Mouse (Mus musculus) midbrain, embryonic 13.5 days (tissue): ENCODE data around the gene Acad12. TPM values are rescaled to one million over a fixed set of nuclear protein-coding genes. Genes with fewer than 3 reads are reported as not detected.
"Not testable (repeated sequence)": the region's sequence is repeated elsewhere in the genome, so short reads cannot be mapped to it uniquely, and the experiment has no call there.

ENCODE experiments used
- ATAC-seq: fragments of 200-750 bp; cut with Nextera tagmentation; 2 replicates; pipeline ENCODE4 v1.8.0; 2017; ENCODE audit warnings: mild to moderate bottlenecking, moderate TSS enrichment, moderate library complexity
- H3K27ac ChIP-seq: fragments of 300-500 bp; sonication (generic); 2 replicates; pipeline ENCODE4 v1.5.1; 2015; ENCODE audit warnings: inconsistent platforms, mild to moderate bottlenecking, moderate library complexity
- H3K27me3 ChIP-seq: fragments of 300-500 bp; sonication (generic); 2 replicates; pipeline ENCODE4 v1.6.1; 2015; ENCODE audit warnings: mild to moderate bottlenecking, inconsistent platforms
- H3K36me3 ChIP-seq: fragments of 300-500 bp; sonication (generic); 2 replicates; pipeline ENCODE4 v1.6.1; 2015; ENCODE audit warnings: mild to moderate bottlenecking, inconsistent platforms
- H3K4me1 ChIP-seq: fragments of 300-500 bp; sonication (generic); replicated peaks from 2 replicates; pipeline ENCODE4 v1.6.1; 2015; ENCODE audit warnings: inconsistent platforms
- H3K4me2 ChIP-seq: fragments of 300-500 bp; sonication (generic); replicated peaks from 2 replicates; pipeline ENCODE4 v1.6.1; 2015; ENCODE audit warnings: moderate library complexity, mild to moderate bottlenecking, inconsistent platforms
- H3K4me3 ChIP-seq: fragments of 300-500 bp; sonication (generic); replicated peaks from 2 replicates; pipeline ENCODE4 v1.5.1; 2015; ENCODE audit warnings: mild to moderate bottlenecking, inconsistent platforms
- H3K9ac ChIP-seq: fragments of 300-500 bp; sonication (generic); replicated peaks from 2 replicates; pipeline ENCODE4 v1.6.1; 2015; ENCODE audit warnings: mild to moderate bottlenecking, inconsistent platforms
- H3K9me3 ChIP-seq: fragments of 300-500 bp; sonication (generic); 2 replicates; pipeline ENCODE4 v1.6.1; 2016; ENCODE audit warnings: mild to moderate bottlenecking, inconsistent platforms
- WGBS: fragments of 180-500 bp; shearing (Covaris S2); methylation state at CpG from one replicate; pipeline ENCODE4 v1.1.7; 2015; 5-methylcytosine and 5-hydroxymethylcytosine counted together
- polyA plus RNA-seq: library from polyadenylated mRNA; unstranded; fragments of >200 nt; fragmentation: Nextera tagmentation; extraction: Ambion mirVana; gene quantifications from 2 replicates; pipeline ENCODE4 v1.2.1, GENCODE M21; 2015

The Acad12 gene
- 1.2 and 1.3 TPM in 2 replicates for polyA plus RNA-seq

DNA sequence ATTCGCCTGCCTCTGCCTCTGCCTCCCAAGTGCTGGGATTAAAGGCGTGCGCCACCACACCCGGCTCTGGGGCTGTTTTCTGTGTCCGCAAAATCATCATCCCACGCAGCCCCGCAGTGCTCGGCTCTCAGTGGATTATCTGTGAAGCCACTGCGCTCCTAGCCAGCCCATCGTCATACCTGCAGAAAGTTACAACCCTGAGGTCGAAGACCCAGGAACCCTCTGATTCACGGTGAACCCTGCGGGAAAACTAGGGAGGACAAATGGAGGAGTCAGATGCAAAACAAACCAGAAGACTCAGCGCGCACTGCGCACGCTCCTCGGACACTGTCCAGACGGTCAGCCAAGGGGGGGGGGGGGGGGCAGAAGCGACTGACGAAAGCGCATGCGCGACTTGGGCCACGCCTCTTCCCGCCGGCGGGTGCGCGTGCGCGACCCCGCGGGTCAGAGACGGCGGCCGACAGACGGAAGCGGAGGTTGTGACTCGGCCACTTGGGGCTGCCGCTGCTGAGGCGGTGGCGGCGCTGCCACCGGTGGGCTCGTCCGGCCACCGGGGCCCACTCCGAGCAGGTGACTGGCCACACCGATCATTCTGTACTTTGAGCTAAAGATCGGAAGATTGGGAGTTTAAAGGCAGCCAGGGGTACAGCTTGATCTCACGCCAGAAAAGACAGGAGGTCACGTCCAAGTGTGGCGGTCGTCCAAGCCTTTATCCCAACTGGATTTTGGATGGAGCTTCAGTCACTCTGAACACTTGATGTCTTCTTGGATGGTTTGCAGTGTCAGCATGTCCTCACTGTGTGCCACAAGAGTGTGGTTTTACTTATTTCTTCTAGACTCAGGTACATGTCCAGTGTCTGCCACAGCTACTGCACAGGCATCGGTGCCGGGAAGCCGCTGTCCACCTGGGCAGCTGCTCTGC, at the start of gene Acad12:
Gene Acad12 (minus strand): TSS at position 347 of the 922 bp plus-strand sequence.
- Histone ChIP-seq H3K27ac (peak within 1 kb of the TSS; percentile 67), H3K4me2 (peak within 1 kb of the TSS; percentile 64), H3K9ac (peak within 1 kb of the TSS; percentile 85), H3K36me3 (no peaks in the 10 kb centered on the region), H3K4me1 (peaks cover 19% of the 10 kb centered on the region), H3K9me3 (no peaks in the 10 kb centered on the region), H3K27me3 (no peaks in the 10 kb centered on the region), H3K4me3 (peak within 1 kb of the TSS; percentile 75)
- 1% methylated on average over 58 of the region's 58 CpGs for WGBS
- peak; percentile 86 for ATAC-seq

GRCm38 (mm10) chr5:121668411-121668810, 49.7 kb upstream of the Acad12 start:
- Histone ChIP-seq H3K4me2 (no peak overlapping the region), H3K4me3 (no peak overlapping the region), H3K27ac (no peak overlapping the region), H3K36me3 (peaks cover 83% of the 10 kb centered on the region), H3K9ac (no peak overlapping the region), H3K9me3 (no peaks in the 10 kb centered on the region), H3K4me1 (no peaks in the 10 kb centered on the region), H3K27me3 (no peaks in the 10 kb centered on the region)
- WGBS = 85% methylated on average over 6 of the region's 6 CpGs
- ATAC-seq = no peak

GRCm38 (mm10) chr5:121667067-121667466, 48.3 kb upstream of the Acad12 start:
- H3K9me3 ChIP-seq = no peaks in the 10 kb centered on the region
- 96% methylated on average over 4 of the region's 4 CpGs for WGBS
- no peak overlapping the region for H3K4me2 ChIP-seq
- no peak overlapping the region for H3K27ac ChIP-seq
- ATAC-seq = no peak
- peaks cover 82% of the 10 kb centered on the region for H3K36me3 ChIP-seq
- no peaks in the 10 kb centered on the region for H3K27me3 ChIP-seq
- H3K4me3 ChIP-seq = no peak overlapping the region
- peaks cover 6% of the 10 kb centered on the region for H3K4me1 ChIP-seq
- no peak overlapping the region for H3K9ac ChIP-seq

DNA sequence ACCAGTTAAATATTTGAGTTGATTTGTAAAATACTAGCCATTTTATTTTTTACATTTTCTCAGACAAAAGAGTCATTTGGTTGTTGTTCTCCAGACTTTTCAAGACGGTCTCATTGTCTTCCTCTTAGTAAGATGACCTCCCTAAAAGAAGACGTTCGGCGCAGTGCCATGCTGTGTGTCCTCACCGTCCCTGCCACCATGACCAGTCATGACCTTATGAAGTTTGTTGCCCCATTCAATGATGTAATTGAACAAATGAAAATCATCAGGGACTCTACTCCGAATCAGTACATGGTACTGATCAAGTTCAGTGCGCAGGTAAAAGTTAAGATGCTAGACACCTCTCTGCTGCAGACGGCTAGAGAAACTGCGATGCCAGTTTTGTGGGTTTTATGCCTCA, 46.2 kb upstream of the Acad12 start:
- Histone ChIP-seq H3K9ac (no peak overlapping the region), H3K4me2 (no peak overlapping the region), H3K4me1 (peaks cover 17% of the 10 kb centered on the region), H3K27ac (no peak overlapping the region), H3K4me3 (no peak overlapping the region), H3K36me3 (peaks cover 64% of the 10 kb centered on the region), H3K9me3 (no peaks in the 10 kb centered on the region), H3K27me3 (no peaks in the 10 kb centered on the region)
- no peak for ATAC-seq
- WGBS = 97% methylated on average over 9 of the region's 9 CpGs

DNA sequence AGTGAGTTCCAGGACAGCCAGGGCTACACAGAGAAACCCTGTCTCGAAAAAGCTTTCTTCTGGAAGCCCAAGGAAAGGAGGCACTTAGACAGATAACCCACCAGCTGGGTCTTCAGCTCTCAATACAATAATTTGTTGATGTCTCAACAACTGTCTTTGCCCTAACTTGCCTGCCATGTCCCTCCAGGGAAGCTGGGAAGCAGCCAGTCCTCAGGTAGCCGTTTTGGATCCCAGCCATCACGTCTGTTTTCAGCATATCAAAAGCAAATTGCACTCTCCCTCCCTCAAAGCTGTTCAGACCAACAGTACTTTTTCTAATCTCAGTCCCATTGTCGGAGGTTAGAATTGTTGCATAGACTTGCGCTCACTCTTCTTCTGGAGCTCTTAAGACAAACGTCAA, 45.3 kb upstream of the Acad12 start:
- H3K9ac ChIP-seq = no peak overlapping the region
- H3K4me2 ChIP-seq = no peak overlapping the region
- no peak for ATAC-seq
- no peak overlapping the region for H3K4me3 ChIP-seq
- no peaks in the 10 kb centered on the region for H3K9me3 ChIP-seq
- whole genome bisulfite sequencing = 91% methylated on average over 6 of the region's 6 CpGs
- H3K27me3 ChIP-seq = no peaks in the 10 kb centered on the region
- peaks cover 22% of the 10 kb centered on the region for H3K4me1 ChIP-seq
- H3K36me3 ChIP-seq = peaks cover 57% of the 10 kb centered on the region
- H3K27ac ChIP-seq = no peak overlapping the region

GRCm38 (mm10) chr5:121663456-121663855, 44.7 kb upstream of the Acad12 start:
- WGBS = 91% methylated on average over 8 of the region's 8 CpGs
- no peak overlapping the region for H3K27ac ChIP-seq
- H3K36me3 ChIP-seq = peaks cover 51% of the 10 kb centered on the region
- H3K4me2 ChIP-seq = no peak overlapping the region
- no peak overlapping the region for H3K4me3 ChIP-seq
- H3K9me3 ChIP-seq = no peaks in the 10 kb centered on the region
- H3K4me1 ChIP-seq = peaks cover 22% of the 10 kb centered on the region
- ATAC-seq = no peak
- no peaks in the 10 kb centered on the region for H3K27me3 ChIP-seq
- no peak overlapping the region for H3K9ac ChIP-seq

- Histone ChIP-seq H3K9me3 (no peaks in the 10 kb centered on the region), H3K36me3 (peaks cover 37% of the 10 kb centered on the region), H3K27me3 (no peaks in the 10 kb centered on the region), H3K4me3 (peak overlapping the region; percentile 96), H3K9ac (peak overlapping the region; percentile 96), H3K27ac (no peak overlapping the region), H3K4me1 (peaks cover 22% of the 10 kb centered on the region), H3K4me2 (peak overlapping the region; percentile 71)
- 90% methylated on average over 5 of the region's 5 CpGs for WGBS
- ATAC-seq = no peak
Measured at GRCm38 (mm10) chr5:121661494-121661893, 42.8 kb upstream of the Acad12 start.

DNA sequence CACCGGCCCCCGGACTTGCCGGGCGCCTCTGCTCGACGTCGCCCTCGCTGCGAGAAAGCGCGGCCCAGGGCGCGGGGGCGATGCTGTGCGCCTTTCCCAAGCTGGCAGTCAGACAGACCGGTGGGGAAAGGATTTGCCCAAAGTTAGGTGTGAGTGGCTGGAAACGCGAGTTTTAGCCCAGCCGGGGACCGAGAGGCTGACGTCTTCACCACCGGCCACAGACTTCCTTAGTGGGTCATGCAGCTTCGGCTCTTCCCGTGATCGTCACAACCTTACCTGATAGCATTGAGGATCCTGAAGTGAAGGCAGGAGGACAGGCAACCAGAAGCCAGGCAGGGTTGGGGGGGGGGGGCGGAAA, 42.1 kb upstream of the Acad12 start:
- H3K27ac ChIP-seq = peak overlapping the region; percentile 74
- no peaks in the 10 kb centered on the region for H3K27me3 ChIP-seq
- H3K4me2 ChIP-seq = peak overlapping the region; percentile 71
- WGBS = 1% methylated on average over 26 of the region's 26 CpGs
- H3K9me3 ChIP-seq = no peaks in the 10 kb centered on the region
- H3K36me3 ChIP-seq = peaks cover 30% of the 10 kb centered on the region
- peaks cover 22% of the 10 kb centered on the region for H3K4me1 ChIP-seq
- ATAC-seq = peak; percentile 69; the same call in 1 of the 2 replicates
- H3K4me3 ChIP-seq = peak overlapping the region; percentile 96
- peak overlapping the region; percentile 96 for H3K9ac ChIP-seq

GRCm38 (mm10) chr5:121660059-121660896, 41.5 kb upstream of the Acad12 start, which contains the start of the genes Acad10 and Brap:
Acad10 (minus strand) TSS chr5:121660514.
Brap (plus strand) TSS chr5:121660563.
- H3K36me3 ChIP-seq = peaks cover 27% of the 10 kb centered on the region
- H3K9me3 ChIP-seq = no peaks in the 10 kb centered on the region
- peak; percentile 88 for ATAC-seq
- peak within 1 kb of the TSS; percentile 71 for H3K4me2 ChIP-seq
- no peaks in the 10 kb centered on the region for H3K27me3 ChIP-seq
- peak within 1 kb of the TSS; percentile 74 for H3K27ac ChIP-seq
- H3K4me1 ChIP-seq = peaks cover 22% of the 10 kb centered on the region
- WGBS = 2% methylated on average over 64 of the region's 85 CpGs
- H3K4me3 ChIP-seq = peak within 1 kb of the TSS; percentile 96
- peak within 1 kb of the TSS; percentile 96 for H3K9ac ChIP-seq

DNA sequence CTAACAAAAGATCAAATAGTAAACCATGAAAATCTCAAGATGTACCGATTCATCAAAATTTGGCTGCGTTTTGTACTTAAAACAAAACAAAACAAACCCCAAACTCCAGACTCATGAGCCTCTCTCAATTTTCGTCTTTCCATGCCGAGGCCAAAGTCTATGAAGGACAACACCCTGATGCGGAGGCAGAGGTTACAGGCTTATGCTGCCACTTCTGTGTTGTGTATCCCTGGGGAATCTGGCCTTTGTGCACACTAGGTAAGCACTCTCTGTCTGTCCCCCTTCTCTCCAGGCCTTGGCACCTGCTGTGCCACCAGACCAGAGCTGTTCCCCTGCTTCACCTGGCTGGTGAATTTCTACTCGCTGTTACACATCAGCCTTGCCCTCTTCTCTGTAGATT, 38.9 kb upstream of the Acad12 start:
- H3K9me3 ChIP-seq, H3K27me3 ChIP-seq, H3K4me2 ChIP-seq, H3K36me3 ChIP-seq, H3K4me3 ChIP-seq, H3K27ac ChIP-seq, H3K9ac ChIP-seq, ATAC-seq: not testable (repeated sequence)
- peaks cover 22% of the 10 kb centered on the region for H3K4me1 ChIP-seq
- WGBS = 89% methylated on average over 6 of the region's 6 CpGs

DNA sequence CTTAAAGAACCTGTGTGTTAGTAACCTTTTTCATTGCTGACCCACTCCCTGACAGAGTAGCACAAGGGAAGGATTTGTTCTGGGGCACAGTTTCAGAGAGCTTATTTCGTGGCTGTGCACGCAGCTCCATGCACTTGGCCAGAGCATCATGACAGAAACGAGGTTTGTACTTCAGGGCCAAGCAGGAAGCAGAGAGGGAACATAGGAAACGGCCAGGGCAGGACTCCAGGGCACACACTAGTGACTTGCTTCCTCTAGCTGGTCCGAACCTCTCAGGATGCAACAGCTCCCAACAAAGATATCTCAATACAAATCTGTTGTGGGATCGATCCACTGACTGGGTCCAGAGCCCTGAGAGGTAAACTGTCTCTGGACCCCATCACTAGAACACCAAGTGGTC, 38.1 kb upstream of the Acad12 start:
- not testable (repeated sequence) for H3K36me3 ChIP-seq, H3K27me3 ChIP-seq, H3K9ac ChIP-seq, H3K4me3 ChIP-seq, H3K4me2 ChIP-seq, ATAC-seq, H3K27ac ChIP-seq, H3K9me3 ChIP-seq
- WGBS = 81% methylated on average over 6 of the region's 6 CpGs
- H3K4me1 ChIP-seq = peaks cover 14% of the 10 kb centered on the region

DNA sequence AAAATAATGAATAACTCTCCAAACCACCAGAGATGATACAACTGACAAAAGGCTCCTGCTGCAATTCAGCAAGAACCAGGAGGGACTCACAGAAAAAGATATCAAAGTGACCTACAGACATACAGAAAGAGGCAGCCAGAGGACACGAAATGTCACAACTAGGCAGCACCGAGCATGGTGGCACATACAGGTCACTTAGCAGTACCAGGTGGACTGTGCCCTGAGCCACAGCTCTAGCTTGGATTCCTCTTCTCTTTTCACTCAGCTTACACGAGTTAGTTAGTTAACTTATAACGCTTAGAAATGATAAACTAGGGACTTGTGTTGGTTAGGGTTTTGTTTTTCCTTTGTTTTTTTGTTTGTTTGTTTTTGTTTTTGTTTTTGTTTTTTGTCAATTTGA, 35.8 kb upstream of the Acad12 start:
- H3K4me1 ChIP-seq = 0 out of 2 replicates have a peak, but pooled peaks cover 1% of the 10 kb centered on the region
- 85% methylated on average over 4 of the region's 4 CpGs for WGBS
- H3K4me3 ChIP-seq = no peak overlapping the region
- no peak overlapping the region for H3K9ac ChIP-seq
- H3K27ac ChIP-seq = no peak overlapping the region
- ATAC-seq = no peak
- H3K4me2 ChIP-seq = no peak overlapping the region
- no peaks in the 10 kb centered on the region for H3K9me3 ChIP-seq
- no peaks in the 10 kb centered on the region for H3K36me3 ChIP-seq
- H3K27me3 ChIP-seq = no peaks in the 10 kb centered on the region
